Mouse (Mus musculus): ENCODE results near the gene Fam169a.
"Not testable (repeated sequence)": the region's sequence is repeated elsewhere in the genome, so short reads cannot be mapped to it uniquely, and the experiment has no call there.

Fam169a gene

GRCm38 (mm10) chr13:97066649-97067550 is at the start of gene Fam169a:
Gene Fam169a, plus strand, starts transcription at chr13:97067286.
- no peak for DNase-seq

DNA sequence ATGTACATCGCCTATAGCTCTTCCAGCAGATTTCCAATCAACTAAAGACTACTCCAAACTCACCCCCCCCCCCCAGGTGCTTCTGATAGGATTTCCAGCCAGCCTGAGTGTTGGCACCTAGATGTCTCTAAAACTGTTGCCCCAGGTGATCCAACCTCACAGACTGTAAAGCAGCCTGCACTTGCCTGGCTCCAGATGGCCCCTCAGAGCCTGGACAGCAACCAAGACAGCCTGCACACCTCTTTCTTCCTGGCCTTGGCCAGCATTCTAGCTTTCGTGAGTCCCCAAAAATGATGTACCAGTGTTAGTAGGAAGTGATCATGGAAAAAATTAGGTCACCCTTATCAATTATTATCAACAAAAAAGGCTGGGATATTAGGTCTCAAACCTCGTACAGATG is 49.4 kb upstream of the Fam169a start:
- peak; percentile 34 for DNase-seq

DNA sequence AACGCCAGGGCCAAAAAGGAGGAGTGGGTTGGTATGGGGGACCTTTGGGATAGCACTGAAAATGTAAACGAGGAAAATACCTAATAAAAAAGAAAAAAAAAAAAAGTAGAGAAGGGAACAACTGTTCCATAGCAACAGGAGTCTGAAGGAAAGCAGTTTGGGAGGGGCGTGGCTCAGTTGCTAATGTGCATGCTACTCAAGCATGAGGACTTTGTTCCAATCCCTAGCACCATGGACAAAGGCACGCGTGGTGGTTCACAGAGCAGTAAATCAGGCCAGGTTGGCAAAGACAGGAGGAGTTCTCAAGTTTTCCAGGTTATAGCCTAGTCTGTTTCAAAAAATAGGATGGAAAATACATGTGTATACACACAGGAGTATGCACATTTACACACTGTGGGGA is 47.0 kb upstream of the Fam169a start:
- DNase-seq, result no peak

- DNase-seq, result no peak
Observed at GRCm38 (mm10) chr13:97021906-97022305, 45.2 kb upstream of the Fam169a start.

GRCm38 (mm10) chr13:97030075-97030474 is 37.0 kb upstream of the Fam169a start:
- no peak for DNase-seq

DNA sequence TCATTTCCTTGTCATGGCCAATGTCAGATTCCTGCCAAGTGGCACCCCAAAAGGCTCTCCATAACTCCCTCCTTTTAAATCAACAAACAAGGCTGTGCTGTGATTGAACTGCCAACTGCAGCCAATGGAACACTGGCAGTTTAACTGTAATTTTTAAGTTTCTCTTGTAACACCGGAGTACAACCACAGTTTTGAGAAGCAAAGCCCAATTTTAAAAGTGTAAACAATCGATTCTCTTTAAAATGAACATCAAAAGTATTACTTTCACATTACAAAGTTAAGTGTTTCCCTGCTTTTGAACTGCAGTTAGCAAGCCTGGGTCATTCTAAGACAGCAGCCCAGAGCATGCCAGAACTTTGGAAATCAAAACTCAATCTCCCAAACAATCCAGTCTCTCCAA is 32.8 kb upstream of the Fam169a start, which contains the start of gene 1700029F12Rik:
TSS of gene 1700029F12Rik (minus strand) at position 101 of the 400 bp plus-strand sequence.
- no peak for DNase-seq

GRCm38 (mm10) chr13:97051158-97051557 is 15.9 kb upstream of the Fam169a start:
- peak; percentile 55 for DNase-seq

GRCm38 (mm10) chr13:97052667-97053066 is 14.4 kb upstream of the Fam169a start:
- peak; percentile 64 for DNase-seq

DNA sequence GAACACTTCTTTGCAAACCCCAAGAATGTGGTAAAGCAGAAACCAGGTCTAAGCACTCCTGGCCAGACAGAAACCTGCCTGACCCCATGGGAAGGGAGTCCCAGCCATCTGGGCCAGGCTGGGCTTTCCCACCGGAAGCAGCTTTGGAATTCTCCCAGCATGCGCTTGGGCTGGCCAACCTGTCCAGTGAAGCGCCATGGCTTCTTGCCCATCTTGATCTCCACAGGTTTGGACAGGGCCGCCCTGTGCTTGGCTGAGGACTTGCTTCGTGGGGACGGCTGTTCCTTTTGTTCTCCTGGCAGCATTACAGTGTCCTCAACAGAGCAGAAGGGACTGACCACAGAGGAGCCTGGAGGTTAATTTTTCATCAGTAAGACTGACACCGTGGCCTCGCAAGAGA is 13.2 kb upstream of the Fam169a start:
- peak; percentile 76 for DNase-seq

GRCm38 (mm10) chr13:97057817-97058216 is 9.3 kb upstream of the Fam169a start:
- DNase-seq, result no peak

DNA sequence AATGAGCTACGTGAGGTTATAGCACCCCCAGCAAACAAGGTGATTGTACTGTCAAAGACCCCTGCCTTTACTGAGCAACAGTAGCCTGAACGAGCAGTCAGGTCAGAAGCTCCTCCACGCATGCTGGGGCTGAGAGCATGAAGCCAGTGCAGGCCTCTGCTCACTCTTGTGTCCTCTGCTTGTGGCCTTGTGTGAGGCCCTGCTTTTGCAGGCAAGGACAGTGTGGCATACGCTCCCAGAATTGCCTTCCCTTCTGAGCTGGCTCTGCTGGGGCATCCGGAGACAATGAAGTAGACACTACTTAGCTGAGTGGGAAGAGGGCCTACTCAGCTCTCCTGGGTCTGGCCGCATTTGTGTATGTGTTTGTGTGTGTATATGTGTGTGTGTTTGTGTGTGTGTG is 7.3 kb upstream of the Fam169a start:
- DNase-seq, result no peak

DNA sequence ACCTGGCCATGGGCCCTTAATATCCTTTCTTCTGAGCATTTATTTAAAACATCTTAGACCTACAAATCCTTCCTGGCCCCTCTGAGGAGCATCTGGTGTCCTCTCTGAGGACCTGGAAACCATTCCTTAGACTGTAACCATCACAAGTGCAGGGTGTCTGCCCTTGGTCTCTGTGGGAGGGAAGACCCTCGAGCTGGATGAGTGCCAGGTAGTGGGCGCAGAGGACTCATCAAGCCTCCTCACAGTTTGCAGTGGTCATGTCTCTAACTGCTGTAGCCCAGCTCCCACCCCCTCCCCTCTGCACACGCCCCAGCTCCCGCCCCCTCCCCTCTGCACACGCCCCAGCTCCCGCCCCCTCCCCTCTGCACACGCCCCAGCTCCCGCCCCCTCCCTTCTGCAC is 6.8 kb upstream of the Fam169a start:
- DNase-seq, result no peak

GRCm38 (mm10) chr13:97062151-97062550 is 4.9 kb upstream of the Fam169a start:
- peak; percentile 39 for DNase-seq

- DNase-seq, result no peak
Observed at GRCm38 (mm10) chr13:97063431-97063830, 3.7 kb upstream of the Fam169a start.

DNA sequence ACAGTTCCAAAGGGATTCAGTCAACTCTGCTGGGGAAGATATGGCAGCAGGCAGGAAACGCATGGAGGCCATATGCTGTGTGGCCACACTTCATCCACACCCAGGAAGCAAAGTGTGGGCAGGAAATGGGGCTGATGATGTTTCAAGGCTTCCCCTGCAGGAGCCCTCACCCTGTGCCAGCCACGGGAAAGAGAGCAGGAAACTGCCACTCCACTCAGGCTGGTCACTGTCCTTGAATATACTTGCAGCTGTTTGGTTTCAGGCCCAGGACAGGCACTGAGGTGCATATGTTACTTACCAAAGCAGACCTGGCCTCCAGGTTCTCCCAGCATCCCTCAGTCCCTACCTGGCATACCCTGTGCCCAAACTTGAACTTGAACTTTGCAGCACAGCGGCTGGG is 2.7 kb upstream of the Fam169a start:
- DNase-seq, result no peak

DNA sequence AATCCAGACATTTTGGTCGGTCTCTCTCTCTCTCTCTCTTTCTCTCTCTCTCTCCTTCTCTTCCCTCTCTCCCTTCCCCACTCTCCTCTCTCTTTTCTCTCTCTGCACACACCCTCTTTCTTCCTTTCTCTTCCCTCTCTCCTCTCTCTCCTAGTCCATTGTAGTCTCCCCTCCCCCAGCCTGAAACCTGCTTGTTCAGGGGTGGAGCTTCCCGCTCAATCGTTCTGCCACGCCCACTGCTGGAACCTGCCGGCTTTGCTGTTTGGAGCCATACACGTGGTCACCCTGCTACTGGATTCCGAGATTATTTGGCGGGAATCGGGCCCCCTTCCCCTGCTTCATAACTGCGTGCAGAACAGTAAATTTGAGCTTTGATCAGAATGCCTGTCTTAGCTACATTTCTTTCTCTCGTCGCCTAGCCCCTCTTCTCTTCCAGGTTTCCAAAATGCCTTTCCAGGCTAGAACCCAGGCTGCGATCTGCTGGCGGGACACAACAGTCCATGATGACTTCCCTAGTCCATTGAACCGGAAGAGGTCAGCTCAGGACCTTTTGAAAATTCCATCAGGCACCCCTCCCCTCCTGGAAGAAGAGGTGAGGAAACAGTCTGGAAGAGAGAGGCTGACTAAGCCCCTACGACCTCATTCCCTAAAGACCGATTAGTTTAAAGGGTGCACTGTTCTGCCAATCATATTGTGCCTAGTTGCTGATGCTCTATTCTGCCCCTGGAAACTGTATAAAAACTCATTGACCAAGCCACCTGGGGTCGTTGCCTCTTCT is 2.1 kb upstream of the Fam169a start:
- DNase-seq, result not testable (repeated sequence)

DNA sequence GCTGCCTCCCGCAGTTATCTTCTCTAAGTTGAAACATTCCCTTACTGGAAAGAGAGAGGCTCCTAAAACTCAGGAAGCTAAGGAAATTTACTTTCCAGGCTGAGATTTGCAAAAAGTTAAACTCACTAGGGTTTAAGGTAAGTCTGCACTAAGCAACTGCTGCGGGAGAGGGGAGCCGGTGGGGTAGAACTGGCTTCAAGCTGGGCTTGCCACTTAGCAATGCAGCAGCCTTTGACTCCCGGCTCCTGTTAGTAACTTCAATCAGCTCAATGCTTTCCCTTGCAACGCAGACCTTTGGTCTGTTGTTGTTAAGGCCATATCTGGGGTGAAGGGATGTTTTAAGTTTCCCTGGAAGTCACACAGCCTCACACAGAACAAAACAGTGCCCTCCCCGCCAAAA is 605 bp downstream of the Fam169a start:
- DNase-seq, result no peak

DNA sequence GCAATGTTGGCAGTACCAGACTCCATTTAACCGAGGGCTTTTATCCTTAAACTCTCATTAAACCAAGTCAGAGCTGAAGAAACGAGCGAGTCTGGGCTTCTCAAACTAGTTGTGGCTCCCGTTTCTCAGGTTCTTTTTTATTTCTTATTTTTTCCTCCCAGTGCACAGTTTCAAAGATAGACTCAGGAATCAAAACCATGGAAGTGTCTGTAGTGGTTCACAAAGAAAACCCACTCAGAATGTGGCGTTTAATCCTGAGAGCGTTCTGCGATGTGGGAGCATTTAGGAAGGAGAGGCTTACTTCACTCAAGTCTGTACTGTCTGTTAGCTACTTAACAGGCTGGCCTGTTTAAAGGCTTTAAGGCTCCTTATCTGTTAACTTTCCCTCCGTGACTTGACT is 1.1 kb downstream of the Fam169a start:
- DNase-seq, result no peak

DNA sequence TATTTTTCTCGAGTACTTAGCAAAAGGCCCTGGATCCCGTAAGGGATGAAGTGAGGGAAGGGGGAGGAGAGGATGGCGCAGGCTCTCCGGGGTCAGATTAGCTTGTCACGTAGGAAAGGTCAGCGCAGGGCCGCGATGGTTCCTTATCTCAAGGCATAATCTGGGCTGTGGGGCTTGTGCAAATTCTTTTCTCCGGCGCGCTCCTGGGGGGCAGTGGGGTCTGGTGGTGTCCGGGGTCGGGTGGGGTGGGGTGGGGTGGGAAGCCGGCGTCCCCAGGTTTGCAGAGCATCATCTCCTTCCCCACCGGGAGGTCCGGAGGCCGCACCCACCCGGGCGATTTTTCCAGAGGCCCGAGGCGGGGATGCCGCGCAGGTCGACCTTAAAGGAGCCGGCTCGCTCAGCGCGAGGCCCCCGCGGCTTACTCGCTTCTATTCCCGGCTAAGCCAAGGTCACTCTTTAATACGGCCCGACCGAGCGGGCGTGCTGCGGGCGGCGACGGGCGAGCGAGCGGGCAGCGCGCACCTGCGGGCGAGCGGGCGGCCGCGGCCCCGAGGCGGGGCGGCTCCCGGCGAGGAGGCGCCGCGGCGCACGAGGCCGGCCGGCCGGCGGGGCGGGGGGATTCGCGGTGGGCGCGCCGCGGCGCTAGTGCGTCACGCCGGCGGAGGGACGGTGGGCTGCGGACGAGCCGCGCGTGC is 4.0 kb downstream of the Fam169a start:
- peak; percentile 39 for DNase-seq

DNA sequence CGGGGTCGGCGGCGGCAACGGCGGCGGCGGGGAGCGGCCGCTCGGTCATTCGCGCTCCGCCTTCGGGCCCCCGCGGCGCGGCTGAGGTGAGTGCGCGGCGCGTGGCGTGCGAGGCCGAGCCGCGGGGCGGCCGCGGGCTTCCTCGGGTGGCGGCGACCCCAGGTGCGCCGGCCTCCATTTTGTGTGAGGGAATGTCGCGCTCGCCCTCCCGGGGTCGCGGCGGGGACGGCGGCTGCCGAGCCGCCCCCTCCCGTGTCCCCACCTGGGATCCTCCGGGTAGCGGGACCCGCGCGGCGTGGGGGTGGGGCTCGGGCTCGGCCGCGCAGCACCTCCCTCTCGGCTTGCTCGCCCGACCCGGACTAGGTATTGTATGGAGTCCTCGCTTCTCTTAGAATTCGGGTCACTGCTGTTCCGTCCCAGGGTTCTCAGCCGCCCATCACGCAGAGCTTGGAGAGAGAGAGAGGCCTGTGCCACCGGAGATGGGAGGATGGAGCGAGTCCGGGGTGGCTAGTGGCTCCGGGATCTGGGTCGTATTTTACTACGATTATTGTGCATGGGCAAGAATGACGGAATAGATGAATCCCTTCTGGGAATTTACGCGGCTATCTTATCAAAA is 4.6 kb downstream of the Fam169a start:
- DNase-seq, result peak; percentile 47

- DNase-seq, result no peak
Observed at GRCm38 (mm10) chr13:97073497-97073896, 6.4 kb downstream of the Fam169a start.

DNA sequence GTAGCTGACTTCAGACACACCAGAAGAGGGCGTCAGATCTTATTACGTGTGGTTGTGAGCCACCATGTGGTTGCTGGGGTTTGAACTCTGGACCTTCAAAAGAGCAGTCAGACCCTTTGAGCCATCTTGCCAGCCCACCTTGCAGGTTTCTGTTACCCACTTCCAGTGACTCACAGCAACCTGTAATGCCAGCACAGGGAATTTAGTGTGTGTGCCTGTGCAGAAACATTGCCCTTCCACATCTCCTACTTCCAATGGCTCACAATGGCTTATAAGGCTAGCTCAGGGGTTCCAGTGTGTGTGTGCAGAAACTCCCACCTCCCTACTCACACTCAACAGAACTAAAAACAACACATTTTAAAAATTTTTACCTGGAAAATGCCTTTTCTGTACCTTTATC is 10.5 kb downstream of the Fam169a start:
- DNase-seq, result no peak

DNA sequence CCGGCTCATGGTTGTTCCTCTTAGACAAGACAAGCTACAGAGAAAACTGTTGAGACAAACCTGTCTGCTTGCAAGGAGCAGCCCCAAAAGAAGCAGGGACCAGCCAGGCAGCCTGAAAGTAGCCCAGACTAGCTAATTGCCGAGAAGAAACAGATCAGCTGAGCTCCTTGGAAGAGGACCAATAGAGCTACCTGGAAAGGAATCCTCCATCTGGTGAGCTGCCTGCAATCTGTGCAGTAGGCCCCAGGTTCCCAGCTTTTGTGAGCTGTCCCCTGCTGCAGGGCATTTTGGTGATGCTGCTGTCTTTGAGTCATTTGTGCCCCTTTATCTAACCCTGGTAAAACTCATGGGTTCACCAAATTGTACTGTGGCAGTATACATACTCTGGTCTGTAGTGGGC is 13.1 kb downstream of the Fam169a start:
- DNase-seq, result peak; percentile 47
